Mouse (Mus musculus): ENCODE measurements around the gene Cbx7.
"Not testable (repeated sequence)": the region's sequence is repeated elsewhere in the genome, so short reads cannot be mapped to it uniquely, and the experiment has no call there.

Gene Cbx7

GRCm38 (mm10) chr15:79895221-79896079 lies 75.5 kb downstream of the Cbx7 start:
- not testable (repeated sequence) for DNase-seq (ENCODE audit: low read depth, low spot score)

DNA sequence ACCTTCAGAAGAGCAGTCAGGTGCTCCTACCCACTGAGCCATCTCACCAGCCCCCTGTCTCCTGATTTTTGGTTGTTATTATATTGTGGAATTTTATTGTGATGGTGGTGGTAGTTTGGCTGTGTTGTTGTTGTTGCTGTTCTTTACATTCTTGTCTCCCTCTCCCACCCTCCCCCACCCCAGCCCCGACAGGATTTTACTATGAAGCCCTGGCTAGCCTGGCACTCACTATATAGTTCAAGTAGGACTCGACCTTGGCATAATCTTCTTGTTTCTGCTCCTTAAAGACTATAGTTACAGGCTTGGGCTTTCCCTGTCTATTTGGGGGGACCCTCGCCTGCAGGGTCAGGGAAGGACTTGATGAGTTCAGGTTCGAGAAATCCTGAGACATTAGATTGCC lies 76.6 kb downstream of the Cbx7 start:
- DNase-seq (ENCODE audit: low read depth, low spot score) = no peak

DNA sequence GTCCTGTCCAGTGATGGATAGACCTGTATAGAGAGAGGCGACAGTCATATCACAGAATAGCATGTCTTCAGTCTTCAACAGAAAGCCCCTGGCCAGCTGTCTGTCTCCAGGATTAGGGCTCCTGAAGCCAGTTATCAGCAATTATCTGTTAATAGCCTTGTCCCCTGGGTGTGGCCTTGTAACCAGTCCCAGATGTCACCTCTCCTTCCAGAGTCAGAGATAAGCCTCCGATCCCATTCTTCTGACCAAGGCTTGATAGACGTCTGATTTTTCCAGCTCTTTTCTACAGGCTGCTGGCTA lies 77.1 kb downstream of the Cbx7 start:
- DNase-seq (ENCODE audit: low read depth, low spot score) = no peak

GRCm38 (mm10) chr15:79892995-79893823 lies 77.7 kb downstream of the Cbx7 start:
- DNase-seq (ENCODE audit: low read depth, low spot score) = no peak

- DNase-seq (ENCODE audit: low read depth, low spot score) = peak; percentile 18
Measured at GRCm38 (mm10) chr15:79892213-79892541, 78.7 kb downstream of the Cbx7 start.

- peak; percentile 69 for DNase-seq (ENCODE audit: low read depth, low spot score)
Measured at GRCm38 (mm10) chr15:79891436-79892212, 79.3 kb downstream of the Cbx7 start, which contains the start of gene Apobec3. Gene Apobec3 (plus strand): TSS chr15:79891659.

- no peak for DNase-seq (ENCODE audit: low read depth, low spot score)
Measured at GRCm38 (mm10) chr15:79884820-79885219, 86.1 kb downstream of the Cbx7 start.

DNA sequence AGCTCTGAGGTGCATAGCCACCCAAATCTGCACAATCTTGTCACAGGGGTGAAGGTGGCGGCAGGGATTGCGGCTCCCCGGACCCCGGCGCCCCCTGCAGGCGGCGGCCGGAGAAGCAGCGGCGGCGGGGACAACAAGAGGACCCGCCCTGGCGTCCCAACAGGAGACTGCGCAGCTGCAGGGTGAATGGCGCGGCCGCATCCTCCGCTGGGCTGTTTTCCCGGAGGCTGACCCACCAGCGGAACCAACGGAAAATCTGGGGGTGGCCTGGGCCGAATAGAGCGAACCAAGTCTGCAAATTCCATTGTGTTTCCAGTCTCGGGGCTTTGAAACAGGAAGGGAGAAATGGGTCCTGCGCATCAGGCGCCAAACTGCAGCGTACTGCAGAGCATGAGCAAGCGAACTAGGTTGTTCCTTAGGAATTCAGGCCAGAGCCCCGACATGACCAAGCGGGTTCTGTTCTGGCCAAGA lies 87.5 kb downstream of the Cbx7 start:
- peak; percentile 89 for DNase-seq (ENCODE audit: low read depth, low spot score)

DNA sequence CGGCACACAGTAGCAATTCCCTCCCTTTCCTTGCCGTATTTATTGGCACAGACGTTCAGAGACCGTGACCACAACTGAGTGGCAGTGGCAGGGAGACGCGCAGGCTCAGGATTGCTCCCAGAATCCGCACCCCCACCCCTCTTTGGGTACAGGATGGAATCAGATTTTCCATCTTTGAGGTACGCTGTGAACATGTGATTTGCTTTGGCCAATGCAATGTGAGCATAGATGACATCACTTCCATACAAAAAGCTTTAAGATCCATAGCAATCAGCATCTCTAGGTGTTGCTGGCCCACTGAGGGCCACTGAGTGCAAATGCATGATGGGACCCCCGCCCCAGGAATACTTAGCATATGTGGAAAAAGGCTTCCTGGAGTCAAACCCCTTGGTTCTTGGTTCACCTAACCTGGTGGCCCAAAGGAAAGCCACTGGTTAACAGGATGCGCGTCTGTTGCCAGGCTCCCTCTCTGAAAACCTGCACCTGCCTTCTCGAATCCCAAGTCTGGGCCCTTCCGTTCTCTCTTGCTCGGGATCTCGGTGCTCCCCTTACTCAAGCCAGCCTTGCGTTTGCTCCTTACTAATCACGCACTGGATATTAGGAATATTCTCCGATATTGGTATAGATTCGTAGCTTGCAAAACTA lies 88.2 kb downstream of the Cbx7 start:
- DNase-seq (ENCODE audit: low read depth, low spot score) = peak; percentile 25

DNA sequence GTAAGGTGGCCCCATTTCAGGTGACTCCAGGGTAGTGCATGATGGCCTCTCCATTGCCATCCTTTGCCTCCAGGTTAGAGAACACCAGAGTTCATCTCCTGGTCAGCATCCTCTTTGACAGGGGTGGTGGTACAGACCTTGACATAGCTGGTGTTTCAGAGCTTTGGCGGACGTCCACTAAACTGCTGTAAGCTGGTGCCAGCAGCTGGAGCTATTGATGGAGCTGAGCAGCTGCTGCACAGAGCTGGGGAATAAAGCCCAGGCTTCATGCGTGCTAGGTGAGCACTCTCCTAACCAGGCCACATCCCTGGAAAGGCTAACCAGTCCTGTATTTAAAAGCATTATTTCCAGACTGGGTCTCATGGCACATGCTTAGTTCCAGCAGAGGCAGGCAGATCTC lies 90.4 kb downstream of the Cbx7 start:
- no peak for DNase-seq (ENCODE audit: low read depth, low spot score)

DNA sequence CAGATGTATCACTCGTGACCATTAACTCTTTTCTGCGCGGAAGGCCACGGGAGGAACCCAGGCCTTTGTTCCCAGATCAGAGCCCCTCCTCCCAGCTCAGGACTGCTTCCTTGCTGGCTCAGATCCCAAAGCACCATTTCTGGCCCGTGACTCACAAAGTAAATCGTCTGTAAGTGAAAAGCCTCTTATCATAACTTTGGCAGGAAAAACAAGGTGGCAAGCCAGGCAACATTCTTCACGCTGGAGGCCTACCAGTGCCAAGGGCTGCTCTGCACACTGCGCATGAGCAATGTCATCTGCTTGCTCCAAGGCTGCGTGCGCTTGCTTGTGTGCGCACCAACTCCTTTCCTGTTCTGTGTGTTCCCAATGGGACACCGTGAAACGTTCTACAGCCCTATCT lies 91.6 kb downstream of the Cbx7 start:
- no peak for DNase-seq (ENCODE audit: low read depth, low spot score)

- DNase-seq (ENCODE audit: low read depth, low spot score) = no peak
Measured at GRCm38 (mm10) chr15:79878725-79879136, 92.2 kb downstream of the Cbx7 start.

DNA sequence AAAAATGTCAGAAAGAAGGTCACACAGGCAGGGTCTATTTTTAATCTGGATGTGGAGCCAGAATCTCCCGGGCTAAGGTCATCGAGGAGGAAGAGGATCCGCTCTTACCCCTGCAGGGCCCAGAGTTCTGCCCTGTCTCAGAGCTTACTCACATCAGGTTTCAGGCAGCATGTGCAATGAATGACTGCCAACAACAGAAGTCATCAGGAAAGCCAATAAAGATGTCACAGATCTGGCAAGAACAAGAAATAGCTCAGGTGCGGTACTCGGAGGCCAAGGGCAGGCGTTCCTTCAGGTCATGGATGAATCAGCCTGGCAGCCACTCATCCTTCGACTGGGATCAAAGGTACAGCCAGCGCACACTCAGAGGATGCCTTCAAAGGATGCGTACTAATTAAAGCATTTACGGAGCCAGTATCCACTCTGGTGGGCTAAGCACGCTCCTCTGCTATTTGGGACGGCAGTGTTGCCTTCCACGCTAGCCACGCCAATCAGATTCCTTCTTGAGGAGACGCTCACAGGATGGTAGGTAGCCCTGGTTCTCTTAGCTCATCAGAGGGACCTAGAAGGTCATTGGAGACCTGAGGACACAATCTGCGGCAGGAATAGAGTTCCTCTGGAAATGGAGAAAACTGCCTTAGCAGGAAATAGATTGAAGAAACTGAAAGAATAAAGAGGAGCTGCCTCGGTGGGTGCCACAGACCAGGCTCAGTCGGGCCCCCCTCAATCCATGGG lies 95.5 kb downstream of the Cbx7 start:
- no peak for DNase-seq (ENCODE audit: low read depth, low spot score)

GRCm38 (mm10) chr15:79873995-79874394 lies 96.9 kb downstream of the Cbx7 start:
- DNase-seq (ENCODE audit: low read depth, low spot score) = no peak

GRCm38 (mm10) chr15:79873545-79873944 lies 97.4 kb downstream of the Cbx7 start:
- DNase-seq (ENCODE audit: low read depth, low spot score) = no peak

GRCm38 (mm10) chr15:79867260-79868002 lies 103.5 kb downstream of the Cbx7 start:
- no peak for DNase-seq (ENCODE audit: low read depth, low spot score)
